Mouse (Mus musculus) testis, adult 2 months (tissue): ENCODE data around the gene Pde6b.

Experiments
- CTCF ChIP-seq: fragments of 200-500 bp; IDR thresholded peaks from 2 replicates; pipeline ENCODE4 v1.5.1; 2012; ENCODE audit warnings: low read depth, mild to moderate bottlenecking, inconsistent platforms, low read length, moderate library complexity; ENCODE audit not compliant: control insufficient read depth, insufficient read depth, insufficient replicate concordance
- POLR2A ChIP-seq: fragments of 200-500 bp; IDR thresholded peaks from 2 replicates; pipeline ENCODE4 v1.6.1; 2012; ENCODE audit warnings: low read depth, mild to moderate bottlenecking, inconsistent platforms, low read length, moderate library complexity; ENCODE audit not compliant: control insufficient read depth

DNA sequence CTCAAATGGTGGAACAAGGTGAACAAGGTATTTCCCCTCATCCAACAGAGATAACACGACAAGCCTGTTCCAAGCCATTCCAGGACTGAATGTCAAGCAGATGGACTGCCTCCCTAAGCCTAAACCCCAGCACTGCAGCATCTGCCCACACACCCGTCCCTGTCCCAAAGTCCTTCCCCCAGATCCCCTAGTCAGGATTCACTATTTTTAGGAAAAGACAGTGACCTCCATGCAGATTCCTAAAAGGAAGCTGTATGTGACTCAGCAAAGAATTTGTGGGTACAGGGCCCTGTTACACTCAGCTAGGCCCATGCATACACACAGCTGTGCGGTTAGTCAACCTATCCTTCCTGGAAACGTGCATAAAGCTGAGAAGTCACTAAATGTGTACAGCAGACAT lies 1.7 kb upstream of the Pde6b start:
- TF ChIP-seq CTCF = no peak
- no peak for TF ChIP-seq POLR2A
